Mouse (Mus musculus) skeletal muscle tissue, adult 2 months (tissue): ENCODE measurements around the gene Camta1.

ENCODE experiments used
- DNase-seq: peaks from one replicate; pipeline ENCODE4 v3.0.0-alpha.2; 2012; ENCODE audit warnings: low read depth, low spot score

The Camta1 gene

DNA sequence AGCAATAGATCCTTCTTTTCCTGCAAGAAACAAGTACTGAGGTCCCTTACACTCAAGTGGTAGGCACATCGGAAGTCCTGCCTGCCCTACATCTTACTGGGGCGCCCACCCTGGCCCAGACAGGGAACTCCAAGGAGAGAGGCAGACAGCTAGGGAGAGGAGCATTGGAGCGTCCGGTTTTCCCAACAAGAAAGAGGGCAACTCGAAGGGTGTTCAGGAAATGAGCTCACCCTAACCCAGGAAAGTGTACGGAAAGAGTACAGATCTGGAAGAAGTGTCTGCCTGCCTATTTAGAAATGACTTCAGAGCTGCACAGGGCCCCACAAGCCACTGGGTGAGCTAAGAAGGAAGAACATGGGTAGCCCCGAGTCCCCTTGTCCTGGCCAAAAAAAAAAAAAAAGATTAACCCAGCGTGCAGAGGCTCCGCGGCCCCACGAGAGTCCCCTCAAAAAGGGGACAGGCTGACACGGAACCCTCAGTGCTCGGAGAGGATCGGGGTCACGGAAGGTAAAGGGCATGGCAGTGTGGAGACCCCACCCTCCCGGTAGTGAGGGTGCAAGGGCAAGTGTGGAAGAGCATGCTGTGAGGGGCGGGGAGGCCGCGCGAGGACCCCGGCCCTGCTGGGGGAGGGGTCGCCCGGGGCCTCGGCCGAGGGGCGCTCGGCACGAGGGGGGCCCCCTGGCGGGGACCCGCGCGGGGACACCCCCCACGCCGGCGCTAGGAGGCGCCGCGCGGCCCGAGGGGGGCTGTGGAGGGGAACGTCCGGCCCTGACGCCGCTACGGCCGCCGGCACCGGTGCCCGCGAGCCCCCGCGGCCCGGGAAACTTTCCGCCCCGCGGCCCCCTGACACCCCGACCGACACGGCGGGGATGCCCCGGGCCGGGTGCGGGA lies 990 bp downstream of the Camta1 start:
- peak; percentile 18 for DNase-seq

DNA sequence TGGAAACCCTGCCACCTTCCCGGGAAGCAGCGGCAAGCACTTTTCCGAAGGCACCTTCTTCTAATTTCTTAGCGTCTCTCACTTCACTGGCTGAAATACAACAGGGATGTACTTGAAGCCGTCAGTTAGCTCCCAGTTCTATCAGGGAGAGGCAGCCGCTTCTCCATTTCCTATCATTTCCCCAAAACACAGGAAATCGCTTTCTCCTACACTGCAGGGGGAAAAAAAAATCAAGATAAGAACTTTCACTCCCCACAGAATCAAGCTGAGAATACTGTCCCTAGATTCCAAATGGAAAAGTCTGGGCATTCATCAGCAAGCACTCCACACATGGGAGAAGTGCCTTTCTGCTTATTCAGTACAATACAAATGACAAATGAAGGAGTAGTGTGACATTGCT lies 2.4 kb downstream of the Camta1 start:
- DNase-seq: no peak

DNA sequence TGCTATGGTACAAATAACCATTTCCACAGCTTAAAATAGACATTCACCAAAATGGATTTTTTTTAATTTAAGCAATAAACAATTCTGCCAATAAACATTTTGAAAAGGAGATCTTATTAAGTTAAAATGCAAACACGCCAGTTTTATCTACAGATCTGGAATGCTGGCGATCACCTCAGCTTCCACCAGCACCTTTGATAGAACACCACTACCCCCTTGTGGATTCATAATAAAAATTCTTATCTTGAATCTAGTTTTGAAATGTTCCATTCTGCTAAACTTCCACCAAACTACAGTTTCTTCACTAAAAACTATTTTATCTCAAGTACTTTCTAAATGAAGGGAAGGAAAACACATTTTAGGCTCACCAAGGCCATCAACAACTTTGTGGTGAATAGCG lies 7.7 kb downstream of the Camta1 start:
- DNase-seq: no peak

DNA sequence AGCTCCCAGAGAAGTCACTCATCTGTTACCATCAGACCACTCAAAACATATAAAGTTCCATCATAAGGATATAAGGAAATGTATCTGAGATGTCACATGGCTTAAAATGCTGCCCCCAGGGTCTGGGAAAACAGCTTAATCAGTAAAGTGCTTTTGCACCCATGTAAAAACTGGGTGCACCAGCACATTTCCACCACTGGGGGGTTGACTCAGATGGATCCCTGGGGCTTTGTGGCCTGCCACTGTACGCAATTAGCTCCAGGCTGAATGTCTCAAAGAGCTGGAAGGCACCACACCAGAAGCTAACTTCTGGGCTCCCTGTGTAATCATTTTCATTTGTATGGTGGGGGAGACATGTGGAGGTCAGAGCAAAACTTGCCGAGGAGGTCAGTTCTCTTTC lies 10.5 kb downstream of the Camta1 start:
- DNase-seq: no peak

DNA sequence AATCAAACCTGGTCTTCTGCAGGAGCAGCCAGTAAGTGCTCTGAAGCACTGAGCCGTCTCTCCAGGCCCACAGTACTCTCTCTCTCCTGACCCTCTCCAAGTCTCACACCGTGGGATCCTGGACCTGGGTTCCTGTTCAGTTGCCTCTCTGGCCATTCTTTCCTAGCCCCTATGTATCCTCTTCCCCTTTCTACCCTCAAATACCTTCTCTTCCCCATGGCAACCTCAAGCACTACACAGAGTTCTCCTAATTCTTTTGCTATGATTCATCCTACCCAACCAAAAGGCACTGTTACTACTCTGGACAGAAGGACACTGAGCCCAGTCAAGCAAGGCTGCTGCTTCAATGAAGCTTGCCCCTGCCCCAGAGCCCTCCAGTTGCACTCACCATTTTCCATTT lies 19.1 kb downstream of the Camta1 start:
- DNase-seq: no peak

DNA sequence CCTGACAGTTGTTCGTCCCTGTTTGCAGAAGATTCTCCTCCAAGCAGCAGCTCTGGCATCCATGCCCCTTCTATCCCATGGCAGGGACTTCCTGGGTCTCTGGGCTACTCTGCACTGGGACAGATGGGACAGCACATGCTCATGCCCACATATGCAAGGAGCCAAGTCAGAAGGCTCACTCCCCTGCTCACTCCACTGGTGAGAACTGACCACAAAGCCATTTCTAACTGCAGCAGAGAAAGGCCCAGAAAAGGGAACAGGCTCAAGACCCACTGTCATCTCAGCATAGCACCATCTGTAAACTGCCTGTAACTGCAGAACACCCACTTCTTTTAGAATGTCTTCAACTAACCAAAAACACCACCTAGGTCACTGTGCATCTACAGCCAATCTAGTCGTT lies 23.2 kb downstream of the Camta1 start:
- no peak for DNase-seq

DNA sequence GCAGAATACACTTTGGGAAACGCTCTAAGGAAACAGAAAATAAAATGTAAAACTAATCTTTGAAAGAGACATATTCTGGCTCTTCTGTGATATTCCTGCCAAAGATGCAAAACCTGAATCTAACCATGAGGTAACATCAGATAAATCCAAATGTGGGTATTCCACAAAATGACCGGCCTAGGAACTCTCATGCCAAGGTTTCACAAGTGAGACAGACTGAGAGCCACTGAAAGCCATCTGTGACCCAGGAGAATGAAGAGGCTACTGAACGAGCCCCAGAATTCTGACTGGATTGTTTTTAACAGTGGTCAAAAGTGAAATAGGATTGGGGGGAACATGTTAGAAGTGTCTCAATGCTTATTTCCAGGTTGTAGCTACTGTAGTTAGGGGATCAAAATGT lies 25.8 kb downstream of the Camta1 start:
- no peak for DNase-seq

DNA sequence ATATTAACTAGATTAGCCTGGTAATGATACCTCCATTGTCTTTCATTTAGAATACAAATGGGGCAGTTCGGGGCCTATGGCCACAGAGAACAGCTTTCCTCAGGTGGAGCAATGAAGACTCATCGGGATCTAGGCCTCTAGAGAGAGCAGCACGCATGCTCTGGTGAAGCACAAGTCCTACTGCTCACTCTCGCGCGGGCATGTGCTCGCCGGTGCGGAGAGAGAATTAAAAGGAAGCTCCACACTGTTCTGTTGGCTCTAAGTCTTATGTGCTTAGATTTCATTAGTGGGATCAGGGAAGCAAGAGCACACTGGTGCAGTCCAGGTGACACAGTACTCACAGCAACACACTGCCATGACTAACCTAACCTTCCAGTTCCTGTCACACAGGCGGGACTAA lies 27.1 kb downstream of the Camta1 start:
- DNase-seq: no peak

DNA sequence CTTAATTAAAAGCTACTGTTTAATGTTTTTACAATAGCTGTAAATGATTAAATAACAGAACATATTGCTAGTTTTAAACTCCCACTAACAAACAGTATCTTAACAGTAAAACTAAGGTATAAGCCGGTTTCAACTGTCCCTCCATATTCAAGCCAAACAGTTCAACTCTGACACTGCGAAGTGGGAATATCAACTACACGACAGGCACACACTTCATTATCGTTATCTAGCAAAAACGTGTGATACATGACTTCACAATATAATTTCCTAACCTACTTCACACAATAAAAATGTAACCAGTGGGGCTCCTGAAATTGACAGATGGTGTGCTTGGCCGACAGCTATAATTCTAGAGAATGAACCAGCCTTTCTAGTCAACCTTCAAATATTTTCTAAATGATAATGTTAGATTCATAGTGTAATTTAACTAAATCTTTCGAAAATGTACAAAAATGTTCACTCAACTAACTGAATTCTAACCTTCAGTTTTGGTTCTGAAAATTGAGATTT lies 27.7 kb downstream of the Camta1 start:
- DNase-seq: no peak

DNA sequence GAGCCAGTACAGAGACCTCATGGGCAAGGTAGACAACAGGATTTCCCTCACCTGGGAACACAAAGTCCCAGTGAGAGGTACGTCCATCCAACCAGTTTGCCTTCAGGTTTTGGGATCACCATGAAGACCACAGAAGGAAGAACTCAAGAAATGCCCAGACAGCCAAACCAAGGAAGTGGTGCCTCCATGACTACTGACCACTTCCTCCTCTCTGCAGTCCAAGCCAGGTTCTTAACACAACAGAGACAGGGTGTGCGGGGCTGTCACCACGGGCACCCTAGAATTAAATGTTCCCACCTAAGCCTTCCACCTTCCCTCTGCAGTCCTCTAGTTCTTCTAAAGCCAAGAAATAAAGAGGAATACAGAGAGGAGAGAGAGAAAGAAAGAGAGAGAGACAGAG lies 33.8 kb downstream of the Camta1 start:
- no peak for DNase-seq

DNA sequence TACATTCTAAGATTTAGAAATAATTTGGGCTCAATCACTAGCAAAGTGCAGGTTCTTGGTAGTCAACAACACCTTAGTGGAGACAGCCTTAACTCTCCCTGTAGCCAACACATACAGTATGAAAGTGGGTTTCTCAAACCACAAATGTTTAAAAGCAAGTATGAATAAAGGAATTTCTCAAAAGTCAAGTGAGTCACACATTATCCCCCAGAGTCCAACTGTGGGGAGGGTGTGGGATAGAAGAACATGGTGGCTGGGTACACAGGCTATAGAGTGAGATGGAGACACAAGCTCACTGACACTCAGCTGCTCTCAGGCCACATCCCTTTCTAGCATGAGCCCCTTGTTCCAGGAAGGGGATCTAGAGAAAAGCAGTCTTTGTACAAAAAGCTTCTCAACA lies 34.3 kb downstream of the Camta1 start:
- DNase-seq: no peak

DNA sequence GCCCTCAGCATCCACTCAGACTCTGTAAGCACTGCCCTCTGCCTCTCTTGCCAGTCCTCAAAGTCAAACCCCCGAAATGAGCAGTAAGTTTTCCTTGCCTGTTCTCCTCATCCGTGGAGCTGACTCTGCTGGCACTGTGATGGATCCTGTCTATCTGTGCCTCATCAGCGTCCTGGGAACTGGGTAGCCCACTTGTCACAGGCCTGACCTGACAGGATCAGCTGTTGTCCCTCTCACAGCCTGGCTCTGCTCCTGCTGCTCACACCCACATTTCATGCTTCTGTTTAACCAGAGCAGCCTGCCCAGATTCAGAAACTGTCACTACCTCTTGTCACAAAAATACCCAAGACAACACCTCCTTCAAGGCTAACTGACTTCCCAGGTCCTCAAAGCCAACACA lies 37.7 kb downstream of the Camta1 start:
- DNase-seq: peak; percentile 51

DNA sequence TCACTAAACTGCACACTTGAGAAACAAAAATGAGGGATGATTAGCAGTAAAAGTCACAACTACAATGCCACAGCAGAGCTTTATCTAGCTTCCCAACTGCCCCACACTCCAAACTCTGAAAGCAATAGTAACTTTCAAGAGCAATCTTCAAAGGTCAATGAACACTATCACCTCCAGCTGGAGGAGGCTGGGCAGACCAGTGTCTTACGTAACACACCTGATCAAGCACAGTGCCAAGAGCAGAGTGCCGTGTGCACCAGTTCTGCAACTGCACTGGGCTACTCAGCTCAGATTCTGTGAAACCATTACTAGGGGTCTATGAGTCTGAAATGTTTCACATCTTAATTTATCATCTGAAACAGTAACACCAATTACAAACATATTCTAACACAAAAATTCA lies 38.7 kb downstream of the Camta1 start:
- DNase-seq: peak; percentile 17

DNA sequence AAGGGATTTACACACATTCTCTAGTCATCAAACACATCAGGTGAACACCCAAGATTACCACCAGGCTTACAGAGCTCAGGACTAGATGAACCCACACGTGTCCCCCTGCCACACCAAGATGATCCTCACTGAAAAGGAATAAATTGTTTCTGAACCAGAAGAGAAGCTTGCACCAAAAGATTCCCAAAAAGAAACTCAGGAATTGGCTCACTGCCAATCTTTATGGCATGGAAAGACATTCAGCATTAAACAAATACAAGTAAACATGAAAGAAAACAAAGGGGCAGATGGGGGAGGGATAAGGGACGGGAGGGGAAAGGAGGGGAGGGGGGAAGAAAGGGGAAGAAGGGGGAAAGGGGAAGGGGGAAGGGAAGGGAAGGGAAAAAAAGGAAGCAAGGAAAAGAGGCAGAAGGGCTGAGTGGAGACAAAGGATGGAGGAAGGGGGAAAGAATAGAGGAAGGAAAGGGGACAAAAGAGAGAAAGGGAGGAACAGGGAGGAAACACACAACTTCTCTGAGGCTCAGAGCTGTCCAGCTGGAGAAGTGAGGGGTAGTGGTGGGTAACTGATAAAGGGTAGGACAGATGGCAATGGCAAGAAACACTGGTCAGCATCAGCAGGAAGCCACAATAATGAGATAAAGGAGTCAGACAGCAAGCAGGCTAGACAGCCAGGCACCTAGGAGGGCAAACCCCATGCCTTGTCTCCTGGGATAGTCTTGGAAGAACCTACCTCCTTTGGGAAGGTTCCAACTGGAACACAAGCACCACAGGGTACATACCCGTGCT lies 43.5 kb downstream of the Camta1 start:
- no peak for DNase-seq

DNA sequence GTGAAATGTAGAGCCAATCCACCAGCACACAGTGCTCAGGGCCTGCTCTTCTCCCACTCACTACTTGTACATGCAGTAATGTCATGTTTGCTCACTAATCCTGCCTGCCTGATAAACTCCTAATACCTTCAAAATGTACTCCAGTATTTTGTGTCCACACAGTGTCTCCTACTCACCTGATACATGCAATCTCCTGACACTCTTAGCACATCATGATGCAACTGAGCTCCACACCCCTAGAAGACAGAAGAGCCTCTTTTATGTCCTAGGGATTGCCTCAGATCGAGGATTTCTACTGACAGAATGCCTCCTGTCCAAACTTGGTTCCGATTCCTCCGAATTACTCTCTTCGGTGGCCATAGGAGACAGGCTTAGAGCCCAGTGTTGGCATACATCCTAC lies 48.0 kb downstream of the Camta1 start:
- DNase-seq: no peak

DNA sequence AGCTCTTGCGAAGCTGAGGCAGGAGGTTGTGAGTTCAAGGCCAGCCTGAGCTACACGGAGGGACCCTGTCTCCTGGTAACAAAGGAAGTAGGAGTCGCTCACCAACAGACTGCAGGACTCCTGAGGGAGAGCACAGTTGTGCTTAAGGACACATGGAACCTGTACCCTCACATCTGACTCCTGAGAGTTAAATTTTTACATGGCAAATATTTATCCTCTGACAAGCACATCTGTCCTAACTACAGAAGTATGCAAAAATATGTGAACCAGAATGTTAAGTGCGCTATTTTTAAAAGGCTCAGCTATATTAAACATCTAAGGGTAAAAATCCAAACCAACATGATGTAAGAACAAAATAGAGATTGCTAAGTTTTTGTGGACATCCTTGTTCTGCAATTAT lies 56.0 kb downstream of the Camta1 start:
- no peak for DNase-seq

DNA sequence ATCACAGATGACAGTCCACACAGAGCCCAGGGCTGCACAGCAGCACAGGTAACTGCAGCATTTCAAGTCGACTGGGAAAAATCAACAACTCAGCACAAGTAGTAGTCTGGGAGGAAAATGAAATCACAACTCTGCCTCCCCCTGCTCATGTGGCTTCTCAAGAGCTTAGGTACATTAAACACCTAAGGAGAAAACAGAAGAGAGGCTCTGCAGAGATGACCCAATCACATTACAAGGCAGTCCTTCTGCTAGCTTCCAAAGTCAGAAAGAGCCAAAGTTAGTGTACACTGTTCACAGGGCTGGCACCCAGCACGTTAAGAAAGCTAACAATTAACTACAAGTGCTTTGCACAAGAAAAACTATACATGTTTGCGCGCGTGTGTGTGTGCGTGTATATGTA lies 56.6 kb downstream of the Camta1 start:
- no peak for DNase-seq

DNA sequence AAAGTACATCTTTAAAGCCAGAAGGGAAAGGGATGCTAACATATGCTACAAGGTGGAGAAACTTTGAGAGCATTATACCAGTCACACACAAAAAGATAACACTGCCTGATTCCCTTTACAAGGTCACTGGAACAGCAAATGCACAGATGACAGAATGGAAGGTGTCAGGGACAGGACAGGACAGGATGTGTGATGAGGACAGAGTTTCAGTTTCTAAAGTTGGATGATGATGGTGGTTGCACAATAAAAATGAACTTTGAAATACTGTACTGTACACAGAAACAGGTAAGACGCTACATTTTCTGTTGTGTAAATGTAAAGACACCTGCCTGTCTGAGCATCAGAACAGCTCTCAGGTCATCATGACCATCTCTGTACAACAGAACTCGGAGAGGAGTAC lies 57.5 kb downstream of the Camta1 start:
- no peak for DNase-seq

DNA sequence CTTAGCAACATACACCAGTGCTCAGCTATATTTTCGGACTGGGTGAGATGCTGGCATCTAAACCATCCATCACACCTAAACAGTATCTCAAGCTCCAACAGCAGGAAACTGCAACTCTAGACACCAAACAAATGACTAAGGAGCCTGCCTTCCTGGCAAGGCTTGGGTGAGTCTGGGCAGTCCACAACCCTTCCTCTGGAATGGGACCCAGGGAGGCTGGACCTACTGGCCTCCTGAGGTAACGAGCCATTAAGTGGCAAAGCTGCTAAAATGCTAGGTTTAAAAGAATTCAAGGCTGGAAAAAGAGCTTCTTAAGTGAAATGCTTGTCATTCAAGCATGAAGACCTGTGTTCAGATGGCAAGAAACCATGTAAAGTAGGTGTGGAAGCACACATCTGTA lies 63.0 kb downstream of the Camta1 start:
- DNase-seq: no peak

DNA sequence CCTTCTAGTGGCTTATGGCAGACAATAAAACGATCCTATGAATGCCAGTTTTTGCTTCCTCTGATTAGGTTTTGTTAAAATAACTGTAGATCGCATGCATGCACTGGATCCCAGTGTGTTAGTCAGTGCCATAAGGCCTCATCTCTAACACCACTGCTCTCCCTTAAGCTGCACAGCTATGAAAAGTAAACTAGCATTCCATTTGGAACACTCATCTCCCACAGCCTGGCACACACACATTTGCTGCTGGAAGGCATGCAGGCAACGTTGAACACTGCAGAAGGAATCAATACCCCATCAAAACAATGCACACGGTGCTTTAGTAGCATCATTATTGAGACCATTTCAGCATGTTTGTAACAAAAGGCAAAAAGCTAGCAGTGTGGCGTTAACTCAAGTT lies 68.0 kb downstream of the Camta1 start:
- no peak for DNase-seq

DNA sequence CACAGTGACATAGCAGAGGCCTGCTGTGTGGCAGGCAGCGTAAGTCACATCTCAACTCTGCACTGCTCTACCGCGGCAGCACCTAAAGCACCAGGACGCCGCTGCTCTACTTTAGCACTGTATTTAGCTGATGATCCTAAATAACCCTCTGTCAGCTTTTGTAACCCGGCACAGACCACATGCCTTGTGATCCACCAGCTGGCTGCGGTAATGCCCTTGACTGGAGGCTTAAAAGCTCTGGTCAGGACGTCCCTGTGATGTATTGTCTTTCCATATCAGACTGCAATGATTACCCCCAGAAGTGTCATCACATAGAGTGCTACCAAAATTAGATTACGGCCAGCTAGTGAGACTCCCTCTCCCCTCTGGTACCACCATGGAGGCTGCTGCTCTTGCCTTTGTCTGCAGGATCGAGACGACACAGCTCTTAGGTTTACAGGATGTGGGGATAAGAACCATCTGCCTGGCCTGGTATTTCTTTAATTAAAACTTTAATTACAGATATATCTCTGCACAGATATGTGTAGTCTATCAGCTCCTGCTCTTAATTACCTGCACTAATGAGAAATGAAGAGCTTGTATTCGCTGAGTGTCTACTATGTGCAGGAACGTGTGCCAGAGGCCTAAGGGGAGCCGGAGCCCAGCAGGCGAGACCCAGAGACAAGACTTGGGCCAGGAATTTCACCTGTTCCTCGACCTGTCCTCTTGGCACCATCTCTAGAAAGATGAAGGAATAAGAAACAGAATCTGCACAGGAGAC lies 74.5 kb downstream of the Camta1 start:
- peak; percentile 16 for DNase-seq

DNA sequence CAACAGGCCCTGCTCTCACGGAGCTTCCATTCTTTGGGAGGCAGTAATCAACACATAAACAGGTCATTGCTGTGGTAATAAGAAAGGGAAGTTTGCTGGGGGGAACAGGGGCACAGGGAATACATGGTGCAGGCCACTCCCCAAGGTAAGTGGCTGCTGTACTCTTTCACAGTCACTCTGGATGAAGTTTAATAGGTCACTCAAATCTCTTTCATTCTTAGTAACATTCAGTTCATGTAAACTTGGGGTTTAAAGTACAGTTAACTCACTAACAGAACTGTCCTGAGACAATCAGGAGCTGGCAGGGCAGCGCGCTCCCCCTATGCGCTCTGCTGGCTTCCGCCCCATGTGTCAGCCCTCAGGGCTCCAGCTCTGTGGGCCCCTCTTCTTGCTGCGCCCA lies 81.2 kb downstream of the Camta1 start:
- DNase-seq: no peak
